Mouse (Mus musculus): Measurements from ENCODE around the gene Tmem129. TPM values are rescaled to one million over a fixed set of nuclear protein-coding genes. Genes with fewer than 3 reads are reported as not detected.

Tmem129 gene
- total and polyA plus RNA-seq, 2 experiments from 2014 or later, result 20.9 to 23.9 TPM

- 74% methylated on average over 3 of the region's 3 CpGs for WGBS
- Histone ChIP-seq H3K9me3 (ENCODE audit: low read length) (no peaks in the 10 kb centered on the region), H3K9ac (no peak overlapping the region), H3K36me3 (ENCODE audit: insufficient read depth) (no peaks in the 10 kb centered on the region), H3K4me2 (ENCODE audit: low read depth) (no peak overlapping the region), H3K27me3 (ENCODE audit: insufficient read depth, low read length) (no peaks in the 10 kb centered on the region), H3K4me1 (ENCODE audit: insufficient read depth) (no peaks in the 10 kb centered on the region), H3K27ac (ENCODE audit: low read depth, low read length) (no peak overlapping the region), H3K4me3 (ENCODE audit: low read depth, low read length) (no peak overlapping the region)
- ATAC-seq (no peak), DNase-seq (no peak)
- TF ChIP-seq CTCF (IDR thresholded peaks at IDR 0.05; ENCODE audit: low read depth), result no peak
Measured at GRCm38 (mm10) chr5:33681044-33681443, 22.8 kb upstream of the Tmem129 start.

GRCm38 (mm10) chr5:33678244-33678643, 20.0 kb upstream of the Tmem129 start:
- no peaks in the 10 kb centered on the region for H3K36me3 ChIP-seq (ENCODE audit: insufficient read depth)
- H3K4me1 ChIP-seq (ENCODE audit: insufficient read depth), result no peaks in the 10 kb centered on the region
- TF ChIP-seq CTCF (IDR thresholded peaks at IDR 0.05; ENCODE audit: low read depth), result no peak
- DNase-seq (no peak), ATAC-seq (no peak)
- no peak overlapping the region for H3K27ac ChIP-seq (ENCODE audit: low read depth, low read length)
- H3K4me2 ChIP-seq (ENCODE audit: low read depth), result no peak overlapping the region
- 88% methylated on average over 5 of the region's 5 CpGs for WGBS
- H3K9me3 ChIP-seq (ENCODE audit: low read length), result no peaks in the 10 kb centered on the region
- H3K27me3 ChIP-seq (ENCODE audit: insufficient read depth, low read length), result no peaks in the 10 kb centered on the region
- H3K9ac ChIP-seq, result no peak overlapping the region
- no peak overlapping the region for H3K4me3 ChIP-seq (ENCODE audit: low read depth, low read length)

GRCm38 (mm10) chr5:33675964-33676363, 17.7 kb upstream of the Tmem129 start:
- Histone ChIP-seq H3K27ac (ENCODE audit: low read depth, low read length) (no peak overlapping the region), H3K27me3 (ENCODE audit: insufficient read depth, low read length) (no peaks in the 10 kb centered on the region), H3K9me3 (ENCODE audit: low read length) (no peaks in the 10 kb centered on the region), H3K36me3 (ENCODE audit: insufficient read depth) (0 out of 2 replicates have a peak, but pooled peaks cover 4% of the 10 kb centered on the region), H3K9ac (no peak overlapping the region), H3K4me3 (ENCODE audit: low read depth, low read length) (no peak overlapping the region), H3K4me1 (ENCODE audit: insufficient read depth) (no peaks in the 10 kb centered on the region), H3K4me2 (ENCODE audit: low read depth) (no peak overlapping the region)
- 4% methylated on average over 1 of the region's 1 CpGs for WGBS
- TF ChIP-seq CTCF (IDR thresholded peaks at IDR 0.05; ENCODE audit: low read depth), result peak; percentile 65
- ATAC-seq (no peak), DNase-seq (peak; percentile 37)

GRCm38 (mm10) chr5:33674439-33674838, 16.2 kb upstream of the Tmem129 start:
- no peaks in the 10 kb centered on the region for H3K27me3 ChIP-seq (ENCODE audit: insufficient read depth, low read length)
- H3K4me1 ChIP-seq (ENCODE audit: insufficient read depth), result no peaks in the 10 kb centered on the region
- no peak for TF ChIP-seq CTCF (IDR thresholded peaks at IDR 0.05; ENCODE audit: low read depth)
- ATAC-seq (peak; percentile 94), DNase-seq (peak; percentile 52)
- H3K9ac ChIP-seq, result no peak overlapping the region
- no peaks in the 10 kb centered on the region for H3K9me3 ChIP-seq (ENCODE audit: low read length)
- no peak overlapping the region for H3K27ac ChIP-seq (ENCODE audit: low read depth, low read length)
- 15% methylated on average over 3 of the region's 3 CpGs for WGBS
- H3K4me2 ChIP-seq (ENCODE audit: low read depth), result no peak overlapping the region
- H3K4me3 ChIP-seq (ENCODE audit: low read depth, low read length), result no peak overlapping the region
- H3K36me3 ChIP-seq (ENCODE audit: insufficient read depth), result 0 out of 2 replicates have a peak, but pooled peaks cover 4% of the 10 kb centered on the region

- no peak overlapping the region for H3K27ac ChIP-seq (ENCODE audit: low read depth, low read length)
- H3K27me3 ChIP-seq (ENCODE audit: insufficient read depth, low read length), result no peaks in the 10 kb centered on the region
- no peak overlapping the region for H3K4me2 ChIP-seq (ENCODE audit: low read depth)
- ATAC-seq (no peak), DNase-seq (no peak)
- TF ChIP-seq CTCF (IDR thresholded peaks at IDR 0.05; ENCODE audit: low read depth), result no peak
- H3K9me3 ChIP-seq (ENCODE audit: low read length), result no peaks in the 10 kb centered on the region
- H3K36me3 ChIP-seq (ENCODE audit: insufficient read depth), result peaks cover 8% of the 10 kb centered on the region; the same call in 1 of the 2 replicates
- no peak overlapping the region for H3K9ac ChIP-seq
- H3K4me3 ChIP-seq (ENCODE audit: low read depth, low read length), result no peak overlapping the region
- H3K4me1 ChIP-seq (ENCODE audit: insufficient read depth), result no peaks in the 10 kb centered on the region
- WGBS, result 89% methylated on average over 5 of the region's 5 CpGs
Measured at GRCm38 (mm10) chr5:33671659-33672058, 13.4 kb upstream of the Tmem129 start.

- H3K9me3 ChIP-seq (ENCODE audit: low read length), result no peaks in the 10 kb centered on the region
- DNase-seq (no peak), ATAC-seq (no peak)
- H3K27me3 ChIP-seq (ENCODE audit: insufficient read depth, low read length), result no peaks in the 10 kb centered on the region
- peaks cover 8% of the 10 kb centered on the region; the same call in 1 of the 2 replicates for H3K36me3 ChIP-seq (ENCODE audit: insufficient read depth)
- H3K9ac ChIP-seq, result no peak overlapping the region
- no peak overlapping the region for H3K4me2 ChIP-seq (ENCODE audit: low read depth)
- H3K4me1 ChIP-seq (ENCODE audit: insufficient read depth), result no peaks in the 10 kb centered on the region
- H3K27ac ChIP-seq (ENCODE audit: low read depth, low read length), result no peak overlapping the region
- H3K4me3 ChIP-seq (ENCODE audit: low read depth, low read length), result no peak overlapping the region
- TF ChIP-seq CTCF (IDR thresholded peaks at IDR 0.05; ENCODE audit: low read depth), result peak; percentile 50
Measured at GRCm38 (mm10) chr5:33668223-33668622, 10.0 kb upstream of the Tmem129 start.

- Histone ChIP-seq H3K4me3 (ENCODE audit: low read depth, low read length) (peak overlapping the region; percentile 69), H3K4me1 (ENCODE audit: insufficient read depth) (peaks cover 10% of the 10 kb centered on the region), H3K9me3 (ENCODE audit: low read length) (no peaks in the 10 kb centered on the region), H3K36me3 (ENCODE audit: insufficient read depth) (peaks cover 7% of the 10 kb centered on the region; the same call in 1 of the 2 replicates), H3K27me3 (ENCODE audit: insufficient read depth, low read length) (no peaks in the 10 kb centered on the region), H3K9ac (peak overlapping the region; percentile 47), H3K27ac (ENCODE audit: low read depth, low read length) (no peak overlapping the region), H3K4me2 (ENCODE audit: low read depth) (peak overlapping the region; percentile 95)
- no peak for ATAC-seq
- no peak for TF ChIP-seq CTCF (IDR thresholded peaks at IDR 0.05; ENCODE audit: low read depth)
- no peak for DNase-seq
- 0% methylated on average over 26 of the region's 26 CpGs for WGBS
Measured at GRCm38 (mm10) chr5:33658664-33659050, 441 bp upstream of the Tmem129 start.

Measured in forebrain, postnatal 0 days (tissue).